Mouse (Mus musculus): ENCODE measurements around the gene Tlx3. TPM values are rescaled to one million over a fixed set of nuclear protein-coding genes. Genes with fewer than 3 reads are reported as not detected.

Tlx3 gene
- polyA plus RNA-seq, 1 experiment from 2014 or later = not detected

DNA sequence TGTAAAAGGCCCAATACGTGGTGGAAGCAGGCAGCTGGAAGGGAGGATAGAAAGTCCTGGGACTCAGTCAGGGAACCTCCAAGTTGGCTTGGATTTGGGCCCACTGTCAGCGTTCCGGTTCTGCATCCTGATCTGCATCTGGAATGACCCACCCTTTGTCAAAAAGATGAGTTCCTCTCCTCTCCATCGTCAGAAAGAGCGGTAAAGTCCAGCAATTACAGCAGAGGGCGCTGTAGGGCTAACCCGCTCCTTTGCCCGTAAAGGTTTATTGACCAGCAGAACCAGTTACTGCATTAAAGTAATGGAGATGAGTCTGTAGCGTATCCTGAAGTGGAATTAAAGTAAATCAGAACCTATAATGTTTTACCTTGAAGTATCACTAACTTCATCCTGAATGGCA is 32.9 kb downstream of the Tlx3 start:
- Histone ChIP-seq H3K4me3 (replicated peaks; ENCODE audit: low read depth, low read length) (no peak overlapping the region), H3K4me1 (replicated peaks; ENCODE audit: insufficient read depth, low read length) (no peaks in the 10 kb centered on the region), H3K36me3 (ENCODE audit: insufficient read depth, low read length) (no peaks in the 10 kb centered on the region), H3K9ac (ENCODE audit: low read depth, low read length) (no peak overlapping the region), H3K27me3 (ENCODE audit: insufficient read depth, low read length) (no peaks in the 10 kb centered on the region), H3K9me3 (replicated peaks; ENCODE audit: low read length) (no peaks in the 10 kb centered on the region), H3K27ac (no peak overlapping the region), H3K4me2 (ENCODE audit: low read length) (no peak overlapping the region)
- DNase-seq (ENCODE audit: low spot score) (peak; percentile 72), ATAC-seq (replicated peaks; ENCODE audit: low FRiP score, low read depth) (no peak)
- TF ChIP-seq CTCF (IDR thresholded peaks at IDR 0.05; ENCODE audit: low read depth) = peak; percentile 82
- 16% methylated on average over 9 of the region's 9 CpGs for WGBS

DNA sequence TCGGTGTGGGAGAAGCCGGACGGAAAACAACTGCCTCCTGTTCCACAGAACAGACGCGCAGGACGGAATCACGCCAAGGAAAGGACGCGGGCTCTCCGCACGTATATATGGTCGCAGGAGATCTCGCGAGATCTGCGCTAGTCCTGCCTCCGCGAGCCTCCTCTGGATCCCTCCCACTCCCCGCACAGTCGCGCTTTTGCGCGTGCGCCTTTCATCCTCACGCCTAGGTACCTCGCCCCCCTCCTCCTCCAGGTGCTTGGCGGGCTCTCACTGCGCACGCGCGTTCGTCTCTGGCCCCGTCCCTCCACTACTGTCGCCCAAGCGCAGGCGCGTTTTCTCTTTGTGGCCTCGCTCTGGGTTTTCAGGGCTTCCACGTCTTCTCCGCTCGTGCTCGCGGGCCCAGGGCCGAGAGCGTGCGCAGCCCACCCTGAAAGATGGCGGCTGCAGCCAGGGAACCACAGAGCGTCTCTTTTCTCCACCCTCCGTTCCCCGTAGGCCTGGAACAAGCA is 40.3 kb downstream of the Tlx3 start, which contains the start of gene Npm1:
Gene Npm1, minus strand, starts transcription at position 209 of the 509 bp plus-strand sequence.
- ATAC-seq (replicated peaks; ENCODE audit: low FRiP score, low read depth) (peak; percentile 96), DNase-seq (ENCODE audit: low spot score) (peak; percentile 100)
- Histone ChIP-seq H3K27me3 (ENCODE audit: insufficient read depth, low read length) (no peaks in the 10 kb centered on the region), H3K9me3 (replicated peaks; ENCODE audit: low read length) (no peaks in the 10 kb centered on the region), H3K36me3 (ENCODE audit: insufficient read depth, low read length) (peaks cover 19% of the 10 kb centered on the region; the same call in 1 of the 2 replicates), H3K4me1 (replicated peaks; ENCODE audit: insufficient read depth, low read length) (peaks cover 4% of the 10 kb centered on the region; the same call in 1 of the 2 replicates), H3K27ac (peak within 1 kb of the TSS; percentile 95), H3K4me3 (replicated peaks; ENCODE audit: low read depth, low read length) (peak within 1 kb of the TSS; percentile 90), H3K9ac (ENCODE audit: low read depth, low read length) (peak within 1 kb of the TSS; percentile 90), H3K4me2 (ENCODE audit: low read length) (peak within 1 kb of the TSS; percentile 84)
- TF ChIP-seq CTCF (IDR thresholded peaks at IDR 0.05; ENCODE audit: low read depth) = no peak
- 6% methylated on average over 49 of the region's 49 CpGs for WGBS

DNA sequence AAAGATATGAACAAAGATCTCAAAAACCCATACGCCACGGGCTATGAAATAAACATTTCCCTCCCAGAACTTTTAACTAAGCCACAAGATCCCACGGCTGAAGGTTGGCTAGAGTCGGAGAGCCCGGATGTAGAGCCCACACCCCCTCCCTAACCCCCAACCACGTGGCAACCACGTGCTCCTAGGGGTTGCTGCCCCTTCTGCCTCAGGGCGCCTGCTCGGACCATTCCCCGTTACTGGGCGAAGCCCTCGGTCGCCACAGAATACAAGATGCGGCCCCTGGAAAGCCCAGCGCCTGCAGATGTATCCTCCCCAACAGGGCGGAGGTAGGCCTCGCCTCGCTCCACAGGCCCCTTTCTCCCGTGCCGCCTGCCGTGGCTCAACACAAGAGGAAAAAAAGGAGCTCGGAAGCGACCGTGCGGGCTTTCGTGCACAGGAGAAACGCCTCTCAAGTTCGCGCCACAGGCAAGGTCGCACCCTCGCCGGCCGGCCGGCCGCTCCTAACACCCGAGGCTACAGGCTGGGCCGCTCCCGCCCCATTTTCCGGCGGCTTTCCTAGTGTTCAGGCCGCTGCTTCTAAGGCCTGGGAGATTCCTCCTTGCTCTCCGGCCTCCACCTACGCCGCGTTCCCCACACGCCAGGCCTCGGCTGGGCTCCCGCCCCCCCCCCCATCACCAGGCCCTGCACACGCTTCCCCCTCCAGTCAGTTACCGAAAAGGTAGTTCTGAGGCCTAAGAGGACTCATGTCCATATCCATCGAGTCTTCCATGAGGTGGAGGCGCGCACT is 41.0 kb downstream of the Tlx3 start:
- DNase-seq (ENCODE audit: low spot score) (peak; percentile 77), ATAC-seq (replicated peaks; ENCODE audit: low FRiP score, low read depth) (peak; percentile 79)
- no peaks in the 10 kb centered on the region for H3K27me3 ChIP-seq (ENCODE audit: insufficient read depth, low read length)
- peaks cover 21% of the 10 kb centered on the region; the same call in 1 of the 2 replicates for H3K36me3 ChIP-seq (ENCODE audit: insufficient read depth, low read length)
- H3K9me3 ChIP-seq (replicated peaks; ENCODE audit: low read length) = no peaks in the 10 kb centered on the region
- WGBS = 3% methylated on average over 48 of the region's 53 CpGs
- peak overlapping the region; percentile 88 for H3K27ac ChIP-seq
- no peak for TF ChIP-seq CTCF (IDR thresholded peaks at IDR 0.05; ENCODE audit: low read depth)
- H3K9ac ChIP-seq (ENCODE audit: low read depth, low read length) = peak overlapping the region; percentile 90
- peak overlapping the region; percentile 84 for H3K4me2 ChIP-seq (ENCODE audit: low read length)
- H3K4me3 ChIP-seq (replicated peaks; ENCODE audit: low read depth, low read length) = peak overlapping the region; percentile 90
- peaks cover 4% of the 10 kb centered on the region; the same call in 1 of the 2 replicates for H3K4me1 ChIP-seq (replicated peaks; ENCODE audit: insufficient read depth, low read length)

DNA sequence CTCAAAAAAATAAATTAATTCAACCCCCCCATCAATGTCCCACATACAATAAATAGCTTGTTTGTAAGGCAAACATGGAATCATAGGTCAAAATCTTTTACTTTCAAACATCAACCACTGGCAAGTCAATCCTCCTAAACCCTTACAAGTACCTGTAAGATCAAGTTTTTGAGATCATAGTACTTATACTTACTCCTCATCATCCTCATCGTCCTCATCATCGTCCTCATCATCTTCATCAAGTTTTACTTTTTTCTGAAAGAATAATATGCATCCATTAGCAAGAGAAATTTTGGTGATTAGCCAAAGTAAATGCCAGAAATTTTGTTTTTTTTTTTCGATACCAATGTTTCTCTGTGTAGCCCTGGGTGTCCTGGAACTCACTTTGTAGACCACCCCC is 43.6 kb downstream of the Tlx3 start:
- no peaks in the 10 kb centered on the region for H3K27me3 ChIP-seq (ENCODE audit: insufficient read depth, low read length)
- no peak for TF ChIP-seq CTCF (IDR thresholded peaks at IDR 0.05; ENCODE audit: low read depth)
- H3K9me3 ChIP-seq (replicated peaks; ENCODE audit: low read length) = no peaks in the 10 kb centered on the region
- no peak overlapping the region for H3K27ac ChIP-seq
- no peak overlapping the region for H3K4me2 ChIP-seq (ENCODE audit: low read length)
- WGBS = 88% methylated on average over 3 of the region's 3 CpGs
- H3K36me3 ChIP-seq (ENCODE audit: insufficient read depth, low read length) = peaks cover 30% of the 10 kb centered on the region; the same call in 1 of the 2 replicates
- no peak for DNase-seq (ENCODE audit: low spot score)
- no peak overlapping the region for H3K9ac ChIP-seq (ENCODE audit: low read depth, low read length)
- H3K4me1 ChIP-seq (replicated peaks; ENCODE audit: insufficient read depth, low read length) = peaks cover 4% of the 10 kb centered on the region; the same call in 1 of the 2 replicates
- no peak overlapping the region for H3K4me3 ChIP-seq (replicated peaks; ENCODE audit: low read depth, low read length)
- no peak for ATAC-seq (replicated peaks; ENCODE audit: low FRiP score, low read depth)

DNA sequence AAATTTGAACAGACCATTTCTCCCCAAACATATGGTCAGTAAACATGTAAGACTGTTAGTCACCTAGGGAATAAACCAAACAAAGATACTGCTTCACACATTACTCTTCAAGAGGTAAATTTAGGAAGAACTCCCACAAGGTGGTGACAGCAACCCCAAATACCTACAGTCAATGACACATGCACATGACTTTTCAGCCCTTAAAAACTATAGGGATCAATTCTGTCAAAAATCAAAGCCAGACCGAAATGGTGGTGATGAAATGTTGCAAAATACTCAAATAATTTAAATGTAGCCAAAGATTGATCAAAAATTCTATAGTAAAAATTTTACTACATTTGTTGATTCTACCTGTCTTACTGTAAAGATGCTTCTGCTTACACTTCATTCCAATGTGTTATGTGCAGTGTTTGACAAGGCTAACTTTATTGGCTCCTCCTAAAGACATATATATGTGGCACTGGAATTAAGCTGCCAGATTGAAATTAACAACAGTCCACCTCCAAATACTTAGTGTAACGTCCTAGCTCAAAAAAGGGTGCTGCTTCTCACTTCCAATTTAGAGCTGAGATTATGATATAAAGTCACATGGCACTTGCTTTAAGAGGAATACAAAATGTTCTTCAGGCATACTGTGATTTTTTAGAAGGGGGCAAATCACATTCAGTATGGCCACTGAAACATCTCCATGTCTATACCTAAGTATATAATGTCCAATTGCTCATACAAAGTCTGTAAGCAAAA is 45.8 kb downstream of the Tlx3 start:
- ATAC-seq (replicated peaks; ENCODE audit: low FRiP score, low read depth) (no peak), DNase-seq (ENCODE audit: low spot score) (no peak)
- Histone ChIP-seq H3K27ac (no peak overlapping the region), H3K27me3 (ENCODE audit: insufficient read depth, low read length) (no peaks in the 10 kb centered on the region), H3K9ac (ENCODE audit: low read depth, low read length) (no peak overlapping the region), H3K4me1 (replicated peaks; ENCODE audit: insufficient read depth, low read length) (peaks cover 4% of the 10 kb centered on the region; the same call in 1 of the 2 replicates), H3K4me2 (ENCODE audit: low read length) (no peak overlapping the region), H3K36me3 (ENCODE audit: insufficient read depth, low read length) (peaks cover 43% of the 10 kb centered on the region), H3K4me3 (replicated peaks; ENCODE audit: low read depth, low read length) (no peak overlapping the region), H3K9me3 (replicated peaks; ENCODE audit: low read length) (no peaks in the 10 kb centered on the region)
- TF ChIP-seq CTCF (IDR thresholded peaks at IDR 0.05; ENCODE audit: low read depth) = no peak
- WGBS = 74% methylated on average over 2 of the region's 2 CpGs

DNA sequence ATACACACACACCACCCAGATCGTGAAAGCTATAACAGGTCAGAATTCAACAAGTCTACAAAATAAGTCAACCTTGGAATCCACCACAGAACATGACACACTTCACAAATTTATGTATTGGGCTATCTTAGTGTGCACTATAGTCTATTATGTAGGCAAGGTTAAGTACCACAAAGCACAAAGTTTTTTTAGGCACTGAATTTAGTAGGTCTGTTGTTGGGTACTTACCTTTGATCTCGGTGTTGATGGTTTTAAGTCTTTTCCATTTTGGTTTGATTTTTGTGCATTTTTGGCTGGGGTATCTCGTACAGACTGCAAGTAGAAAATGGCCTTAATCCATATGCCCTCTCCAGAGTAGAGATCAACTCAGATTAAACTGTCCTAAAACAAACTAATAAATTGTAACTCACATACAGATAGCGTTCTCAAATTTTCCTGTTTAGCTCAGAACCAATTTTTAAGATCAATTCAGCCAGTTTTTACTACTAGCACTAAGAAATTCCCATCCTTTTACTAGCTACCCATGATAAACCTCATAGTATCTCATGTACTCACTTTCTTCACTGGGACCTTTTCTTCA is 46.9 kb downstream of the Tlx3 start:
- ATAC-seq (replicated peaks; ENCODE audit: low FRiP score, low read depth) (no peak), DNase-seq (ENCODE audit: low spot score) (no peak)
- TF ChIP-seq CTCF (IDR thresholded peaks at IDR 0.05; ENCODE audit: low read depth) = no peak
- Histone ChIP-seq H3K4me3 (replicated peaks; ENCODE audit: low read depth, low read length) (no peak overlapping the region), H3K36me3 (ENCODE audit: insufficient read depth, low read length) (peaks cover 49% of the 10 kb centered on the region), H3K4me1 (replicated peaks; ENCODE audit: insufficient read depth, low read length) (peaks cover 4% of the 10 kb centered on the region; the same call in 1 of the 2 replicates), H3K4me2 (ENCODE audit: low read length) (no peak overlapping the region), H3K27me3 (ENCODE audit: insufficient read depth, low read length) (no peaks in the 10 kb centered on the region), H3K27ac (no peak overlapping the region), H3K9me3 (replicated peaks; ENCODE audit: low read length) (no peaks in the 10 kb centered on the region), H3K9ac (ENCODE audit: low read depth, low read length) (no peak overlapping the region)
- WGBS = 84% methylated on average over 4 of the region's 4 CpGs
